Mouse (Mus musculus): ENCODE measurements around the gene 1110017D15Rik. TPM values are rescaled to one million over a fixed set of nuclear protein-coding genes. Genes with fewer than 3 reads are reported as not detected.

Gene 1110017D15Rik
- 0.11 and 0.42 TPM in 2 replicates for polyA plus RNA-seq (2012; rRNA removed)

GRCm38 (mm10) chr4:41517233-41517632, at the start of gene 1110017D15Rik:
Gene 1110017D15Rik (minus strand): TSS chr4:41517333.
- H3K27me3 ChIP-seq (replicated peaks; ENCODE audit: control insufficient read depth, insufficient read depth, low read length) = no peaks in the 10 kb centered on the region
- DNase-seq = no peak
- WGBS = 84% methylated on average over 2 of the region's 2 CpGs
- H3K36me3 ChIP-seq (ENCODE audit: control insufficient read depth, insufficient read depth, low read length) = no peaks in the 10 kb centered on the region
- H3K4me3 ChIP-seq (ENCODE audit: insufficient read depth, low read depth, low read length) = no peak within 1 kb of the TSS
- H3K27ac ChIP-seq (ENCODE audit: insufficient read depth, low read depth, low read length) = no peak within 1 kb of the TSS
- no peak for TF ChIP-seq POLR2A (IDR thresholded peaks at IDR 0.05; ENCODE audit: low read depth, low read length)
- no peak for TF ChIP-seq CTCF (conservative IDR thresholded peaks at IDR 0.05; ENCODE audit: insufficient read depth, insufficient read length, low read depth, low read length)
- H3K4me1 ChIP-seq (ENCODE audit: control insufficient read depth, insufficient read depth, low read length) = no peaks in the 10 kb centered on the region

- Histone ChIP-seq H3K27me3 (replicated peaks; ENCODE audit: control insufficient read depth, insufficient read depth, low read length) (no peaks in the 10 kb centered on the region), H3K27ac (ENCODE audit: insufficient read depth, low read depth, low read length) (no peak overlapping the region), H3K4me1 (ENCODE audit: control insufficient read depth, insufficient read depth, low read length) (peaks cover 5% of the 10 kb centered on the region; the same call in 1 of the 2 replicates), H3K4me3 (ENCODE audit: insufficient read depth, low read depth, low read length) (no peak overlapping the region), H3K36me3 (ENCODE audit: control insufficient read depth, insufficient read depth, low read length) (no peaks in the 10 kb centered on the region)
- 45% methylated on average over 3 of the region's 3 CpGs for WGBS
- no peak for TF ChIP-seq CTCF (conservative IDR thresholded peaks at IDR 0.05; ENCODE audit: insufficient read depth, insufficient read length, low read depth, low read length)
- TF ChIP-seq POLR2A (IDR thresholded peaks at IDR 0.05; ENCODE audit: low read depth, low read length) = no peak
- DNase-seq = no peak
These were observed 49.0 kb upstream of the 1110017D15Rik start for GRCm38 (mm10) chr4:41566123-41566522.

- 87% methylated on average over 5 of the region's 5 CpGs for WGBS
- Histone ChIP-seq H3K27me3 (replicated peaks; ENCODE audit: control insufficient read depth, insufficient read depth, low read length) (no peaks in the 10 kb centered on the region), H3K4me1 (ENCODE audit: control insufficient read depth, insufficient read depth, low read length) (peaks cover 5% of the 10 kb centered on the region; the same call in 1 of the 2 replicates), H3K27ac (ENCODE audit: insufficient read depth, low read depth, low read length) (no peak overlapping the region), H3K36me3 (ENCODE audit: control insufficient read depth, insufficient read depth, low read length) (no peaks in the 10 kb centered on the region), H3K4me3 (ENCODE audit: insufficient read depth, low read depth, low read length) (no peak overlapping the region)
- DNase-seq = no peak
- no peak for TF ChIP-seq POLR2A (IDR thresholded peaks at IDR 0.05; ENCODE audit: low read depth, low read length)
- no peak for TF ChIP-seq CTCF (conservative IDR thresholded peaks at IDR 0.05; ENCODE audit: insufficient read depth, insufficient read length, low read depth, low read length)
These were observed 46.2 kb upstream of the 1110017D15Rik start for GRCm38 (mm10) chr4:41563297-41563696.

GRCm38 (mm10) chr4:41557092-41557491, 40.0 kb upstream of the 1110017D15Rik start:
- WGBS = 71% methylated on average over 3 of the region's 3 CpGs
- no peak overlapping the region for H3K4me3 ChIP-seq (ENCODE audit: insufficient read depth, low read depth, low read length)
- no peak overlapping the region for H3K27ac ChIP-seq (ENCODE audit: insufficient read depth, low read depth, low read length)
- H3K27me3 ChIP-seq (replicated peaks; ENCODE audit: control insufficient read depth, insufficient read depth, low read length) = no peaks in the 10 kb centered on the region
- DNase-seq = no peak
- H3K4me1 ChIP-seq (ENCODE audit: control insufficient read depth, insufficient read depth, low read length) = peaks cover 8% of the 10 kb centered on the region
- H3K36me3 ChIP-seq (ENCODE audit: control insufficient read depth, insufficient read depth, low read length) = no peaks in the 10 kb centered on the region
- TF ChIP-seq CTCF (conservative IDR thresholded peaks at IDR 0.05; ENCODE audit: insufficient read depth, insufficient read length, low read depth, low read length) (no peak), POLR2A (IDR thresholded peaks at IDR 0.05; ENCODE audit: low read depth, low read length) (no peak)

- H3K27ac ChIP-seq (ENCODE audit: insufficient read depth, low read depth, low read length) = peak overlapping the region; percentile 15
These were observed 39.3 kb upstream of the 1110017D15Rik start for GRCm38 (mm10) chr4:41556311-41556953.

GRCm38 (mm10) chr4:41554994-41555663, 38.0 kb upstream of the 1110017D15Rik start:
- peak overlapping the region; percentile 83 for H3K27ac ChIP-seq (ENCODE audit: insufficient read depth, low read depth, low read length)
- 46% methylated on average over 14 of the region's 14 CpGs for WGBS
- no peak overlapping the region for H3K4me3 ChIP-seq (ENCODE audit: insufficient read depth, low read depth, low read length)
- H3K4me1 ChIP-seq (ENCODE audit: control insufficient read depth, insufficient read depth, low read length) = peaks cover 8% of the 10 kb centered on the region
- no peak for TF ChIP-seq POLR2A (IDR thresholded peaks at IDR 0.05; ENCODE audit: low read depth, low read length)
- no peak for TF ChIP-seq CTCF (conservative IDR thresholded peaks at IDR 0.05; ENCODE audit: insufficient read depth, insufficient read length, low read depth, low read length)
- no peaks in the 10 kb centered on the region for H3K27me3 ChIP-seq (replicated peaks; ENCODE audit: control insufficient read depth, insufficient read depth, low read length)
- no peaks in the 10 kb centered on the region for H3K36me3 ChIP-seq (ENCODE audit: control insufficient read depth, insufficient read depth, low read length)
- peak; percentile 90 for DNase-seq

More at GRCm38 (mm10) chr4:41556311-41556953, 39.3 kb upstream of the 1110017D15Rik start:
- TF ChIP-seq POLR2A (IDR thresholded peaks at IDR 0.05; ENCODE audit: low read depth, low read length) (no peak), CTCF (conservative IDR thresholded peaks at IDR 0.05; ENCODE audit: insufficient read depth, insufficient read length, low read depth, low read length) (no peak)
- Histone ChIP-seq H3K36me3 (ENCODE audit: control insufficient read depth, insufficient read depth, low read length) (no peaks in the 10 kb centered on the region), H3K27me3 (replicated peaks; ENCODE audit: control insufficient read depth, insufficient read depth, low read length) (no peaks in the 10 kb centered on the region), H3K4me3 (ENCODE audit: insufficient read depth, low read depth, low read length) (no peak overlapping the region), H3K4me1 (ENCODE audit: control insufficient read depth, insufficient read depth, low read length) (peaks cover 8% of the 10 kb centered on the region)
- WGBS = 47% methylated on average over 5 of the region's 5 CpGs
- DNase-seq = no peak

GRCm38 (mm10) chr4:41553116-41553515, 36.0 kb upstream of the 1110017D15Rik start:
- DNase-seq = no peak
- Histone ChIP-seq H3K27ac (ENCODE audit: insufficient read depth, low read depth, low read length) (no peak overlapping the region), H3K36me3 (ENCODE audit: control insufficient read depth, insufficient read depth, low read length) (no peaks in the 10 kb centered on the region), H3K4me3 (ENCODE audit: insufficient read depth, low read depth, low read length) (no peak overlapping the region), H3K4me1 (ENCODE audit: control insufficient read depth, insufficient read depth, low read length) (peaks cover 8% of the 10 kb centered on the region), H3K27me3 (replicated peaks; ENCODE audit: control insufficient read depth, insufficient read depth, low read length) (no peaks in the 10 kb centered on the region)
- TF ChIP-seq CTCF (conservative IDR thresholded peaks at IDR 0.05; ENCODE audit: insufficient read depth, insufficient read length, low read depth, low read length) = no peak
- TF ChIP-seq POLR2A (IDR thresholded peaks at IDR 0.05; ENCODE audit: low read depth, low read length) = no peak
- WGBS = 83% methylated on average over 11 of the region's 11 CpGs

All from kidney, adult 2 months (tissue).